Mouse (Mus musculus): ENCODE data around the gene Mta1. TPM values are rescaled to one million over a fixed set of nuclear protein-coding genes. Genes with fewer than 3 reads are reported as not detected.

The Mta1 gene
- polyA plus RNA-seq, 1 experiment from 2014 or later = 3.8 TPM

DNA sequence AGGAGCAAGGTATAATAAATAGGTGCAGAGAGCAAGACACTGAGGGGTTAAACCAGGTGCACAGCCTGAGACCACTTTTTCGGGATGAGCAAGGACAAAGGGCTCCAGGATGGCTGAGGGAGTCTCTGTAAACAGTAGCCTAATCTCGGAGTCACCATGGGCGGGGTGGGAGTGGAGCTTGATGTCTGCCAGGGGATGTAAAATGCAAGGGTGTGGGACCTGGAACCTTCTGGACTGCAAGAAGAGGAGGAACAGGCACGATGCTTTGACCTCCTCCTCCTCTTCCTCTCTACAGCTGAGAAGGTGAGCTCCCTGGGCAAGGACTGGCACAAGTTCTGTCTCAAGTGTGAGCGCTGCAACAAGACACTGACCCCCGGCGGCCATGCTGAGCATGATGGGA lies 45.1 kb downstream of the Mta1 start:
- H3K9me3 ChIP-seq (replicated peaks) = no peaks in the 10 kb centered on the region
- peaks cover 4% of the 10 kb centered on the region; the same call in 1 of the 2 replicates for H3K36me3 ChIP-seq (replicated peaks)
- H3K4me3 ChIP-seq (replicated peaks) = no peak overlapping the region
- no peak for ATAC-seq (ENCODE audit: insufficient read depth)
- H3K27ac ChIP-seq (replicated peaks) = no peak overlapping the region
- H3K27me3 ChIP-seq = peaks cover 86% of the 10 kb centered on the region
- H3K4me1 ChIP-seq (replicated peaks) = peaks cover 71% of the 10 kb centered on the region
- WGBS (ENCODE audit: insufficient replicate concordance) = 37% methylated on average over 7 of the region's 7 CpGs
- peak overlapping the region; percentile 30; the same call in 1 of the 2 replicates for H3K4me2 ChIP-seq
- no peak overlapping the region for H3K9ac ChIP-seq

DNA sequence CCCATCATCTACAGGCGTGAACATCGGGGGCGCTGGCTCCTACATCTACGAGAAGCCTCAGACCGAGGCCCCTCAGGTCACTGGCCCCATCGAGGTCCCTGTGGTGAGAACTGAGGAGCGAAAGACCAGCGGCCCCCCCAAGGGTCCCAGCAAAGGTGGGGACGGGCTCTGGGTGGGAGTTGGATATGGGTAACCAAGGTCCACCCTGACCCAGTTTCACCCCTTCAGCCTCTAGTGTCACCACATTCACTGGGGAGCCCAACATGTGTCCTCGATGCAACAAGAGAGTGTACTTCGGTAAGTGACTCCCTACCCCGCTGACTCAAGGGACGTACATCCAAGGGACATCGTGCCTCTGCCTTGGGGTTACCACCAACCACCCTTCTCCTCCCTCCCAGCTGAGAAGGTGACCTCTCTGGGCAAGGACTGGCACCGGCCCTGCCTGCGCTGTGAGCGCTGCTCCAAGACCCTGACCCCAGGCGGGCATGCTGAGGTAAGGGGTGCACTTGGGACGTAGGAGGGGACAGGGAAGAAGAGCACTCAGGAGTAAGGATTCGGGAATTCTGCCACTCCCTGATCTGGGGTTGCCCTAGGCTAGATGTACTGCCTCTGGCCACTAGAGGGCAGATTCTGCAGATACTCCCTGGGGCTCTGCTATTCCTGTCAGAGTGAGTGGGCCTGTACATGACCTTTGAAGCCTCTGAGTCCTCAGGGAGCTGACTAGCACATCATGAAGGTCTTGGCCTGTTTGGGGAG lies 46.1 kb downstream of the Mta1 start:
- no peak for ATAC-seq (ENCODE audit: insufficient read depth)
- H3K4me3 ChIP-seq (replicated peaks) = no peak overlapping the region
- peaks cover 4% of the 10 kb centered on the region; the same call in 1 of the 2 replicates for H3K36me3 ChIP-seq (replicated peaks)
- H3K27ac ChIP-seq (replicated peaks) = no peak overlapping the region
- H3K4me1 ChIP-seq (replicated peaks) = peaks cover 78% of the 10 kb centered on the region
- H3K9me3 ChIP-seq (replicated peaks) = no peaks in the 10 kb centered on the region
- H3K27me3 ChIP-seq = peaks cover 92% of the 10 kb centered on the region
- no peak overlapping the region for H3K4me2 ChIP-seq
- H3K9ac ChIP-seq = no peak overlapping the region
- 60% methylated on average over 20 of the region's 20 CpGs for WGBS (ENCODE audit: insufficient replicate concordance)

DNA sequence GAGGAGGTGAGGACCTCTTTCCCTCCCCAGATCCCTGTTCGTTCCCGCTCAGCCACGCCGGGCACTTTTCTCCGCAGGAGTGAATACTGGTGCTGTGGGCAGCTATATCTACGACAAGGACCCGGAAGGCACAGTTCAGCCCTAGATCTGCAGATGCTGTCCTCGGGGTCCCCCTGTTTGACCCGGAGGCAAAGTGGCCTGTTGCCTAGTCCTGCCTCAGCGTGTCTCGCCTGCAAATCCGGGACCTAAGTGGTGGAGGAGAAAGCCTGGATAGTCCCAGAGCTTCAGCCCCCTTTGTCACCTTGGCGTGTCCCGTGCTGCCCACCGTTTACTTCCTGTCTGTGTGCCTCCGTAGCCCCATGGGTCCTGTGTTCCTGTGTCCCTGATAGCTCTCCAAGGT lies 46.8 kb downstream of the Mta1 start:
- Histone ChIP-seq H3K9me3 (replicated peaks) (no peaks in the 10 kb centered on the region), H3K4me2 (no peak overlapping the region), H3K4me1 (replicated peaks) (peaks cover 71% of the 10 kb centered on the region), H3K27ac (replicated peaks) (no peak overlapping the region), H3K4me3 (replicated peaks) (no peak overlapping the region), H3K36me3 (replicated peaks) (peaks cover 4% of the 10 kb centered on the region; the same call in 1 of the 2 replicates), H3K9ac (no peak overlapping the region), H3K27me3 (peaks cover 91% of the 10 kb centered on the region)
- no peak for ATAC-seq (ENCODE audit: insufficient read depth)
- 81% methylated on average over 16 of the region's 16 CpGs for WGBS (ENCODE audit: insufficient replicate concordance)

DNA sequence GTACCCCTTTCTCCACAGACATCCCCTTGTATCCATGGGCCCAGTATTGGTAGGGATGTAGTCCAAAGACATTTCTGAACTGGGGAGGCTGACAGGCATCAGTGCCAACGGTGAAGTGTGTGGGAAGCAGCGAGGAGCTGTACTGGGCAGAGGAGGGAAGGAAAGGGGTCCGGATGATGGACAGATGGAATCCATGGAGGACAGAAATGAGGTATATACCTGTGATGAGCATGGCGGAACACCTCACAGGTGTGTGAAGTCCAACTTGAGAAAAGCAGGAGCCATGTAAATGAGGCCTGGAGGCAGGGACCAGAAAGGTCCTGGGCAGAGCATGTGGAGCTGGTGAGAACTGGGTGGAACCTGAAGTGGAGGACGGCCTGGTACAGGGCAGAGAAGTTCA lies 47.5 kb downstream of the Mta1 start:
- Histone ChIP-seq H3K4me3 (replicated peaks) (no peak overlapping the region), H3K4me2 (no peak overlapping the region), H3K36me3 (replicated peaks) (peaks cover 4% of the 10 kb centered on the region; the same call in 1 of the 2 replicates), H3K9ac (no peak overlapping the region), H3K27ac (replicated peaks) (no peak overlapping the region), H3K4me1 (replicated peaks) (peaks cover 70% of the 10 kb centered on the region), H3K9me3 (replicated peaks) (no peaks in the 10 kb centered on the region), H3K27me3 (peaks cover 91% of the 10 kb centered on the region)
- 71% methylated on average over 5 of the region's 5 CpGs for WGBS (ENCODE audit: insufficient replicate concordance)
- ATAC-seq (ENCODE audit: insufficient read depth) = no peak

DNA sequence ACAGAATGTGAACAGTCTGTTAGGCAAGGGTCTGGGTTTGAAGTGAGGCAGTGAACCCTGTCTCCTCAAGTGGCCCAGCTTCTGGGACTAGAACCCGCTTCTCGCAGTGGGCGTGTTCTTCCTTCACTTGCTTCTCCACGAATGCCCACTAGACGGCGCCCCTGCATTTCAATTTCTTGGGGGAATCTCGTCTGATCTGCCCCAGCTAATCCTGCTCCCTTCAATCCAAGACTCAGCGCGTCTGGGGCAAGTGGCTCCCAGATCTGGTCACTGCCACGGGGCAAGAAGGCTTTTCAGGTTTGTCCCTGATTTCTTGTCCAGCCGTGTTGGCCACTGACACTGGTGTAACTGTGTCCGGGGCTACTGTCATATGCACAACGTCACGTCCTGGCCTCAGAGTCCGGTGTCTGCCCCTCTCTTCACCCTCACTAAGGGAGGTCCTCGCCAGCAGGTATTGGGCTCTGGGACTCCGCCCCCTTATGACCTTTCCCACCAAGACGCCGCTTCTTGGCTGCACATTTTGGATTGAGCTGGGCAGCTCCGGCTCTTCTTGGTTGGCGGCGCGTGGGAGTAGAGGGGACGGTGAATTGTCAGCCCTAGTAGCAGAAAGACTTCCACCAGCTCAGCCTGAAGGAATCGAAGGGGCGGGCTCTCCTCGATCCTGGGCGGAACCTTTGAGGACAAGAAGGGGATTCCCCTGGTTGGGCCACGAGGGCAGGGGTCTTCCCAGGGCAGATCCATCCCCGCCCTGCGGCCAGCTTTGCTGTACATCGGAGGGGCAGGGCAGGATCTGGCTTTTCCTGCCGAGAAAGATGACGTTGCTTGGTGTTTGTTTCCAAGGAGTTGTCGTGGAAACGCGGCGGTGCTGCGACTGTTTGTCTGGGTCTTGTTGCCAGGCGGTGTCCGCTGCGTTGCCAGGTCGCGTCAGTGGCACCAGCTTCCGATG lies 48.3 kb downstream of the Mta1 start, which contains the start of gene Crip1:
TSS of gene Crip1 (plus strand) at position 205 of the 946 bp plus-strand sequence.
- Histone ChIP-seq H3K4me3 (replicated peaks) (peak within 1 kb of the TSS; percentile 14; the same call in 1 of the 2 replicates), H3K36me3 (replicated peaks) (peaks cover 4% of the 10 kb centered on the region; the same call in 1 of the 2 replicates), H3K9me3 (replicated peaks) (no peaks in the 10 kb centered on the region), H3K4me2 (peak within 1 kb of the TSS; percentile 48), H3K27me3 (peaks cover 91% of the 10 kb centered on the region), H3K9ac (no peak within 1 kb of the TSS), H3K4me1 (replicated peaks) (peaks cover 70% of the 10 kb centered on the region), H3K27ac (replicated peaks) (no peak within 1 kb of the TSS)
- 15% methylated on average over 45 of the region's 45 CpGs for WGBS (ENCODE audit: insufficient replicate concordance)
- ATAC-seq (ENCODE audit: insufficient read depth) = 0 out of 2 replicates have a peak, but pooled peaks have one; percentile 2

DNA sequence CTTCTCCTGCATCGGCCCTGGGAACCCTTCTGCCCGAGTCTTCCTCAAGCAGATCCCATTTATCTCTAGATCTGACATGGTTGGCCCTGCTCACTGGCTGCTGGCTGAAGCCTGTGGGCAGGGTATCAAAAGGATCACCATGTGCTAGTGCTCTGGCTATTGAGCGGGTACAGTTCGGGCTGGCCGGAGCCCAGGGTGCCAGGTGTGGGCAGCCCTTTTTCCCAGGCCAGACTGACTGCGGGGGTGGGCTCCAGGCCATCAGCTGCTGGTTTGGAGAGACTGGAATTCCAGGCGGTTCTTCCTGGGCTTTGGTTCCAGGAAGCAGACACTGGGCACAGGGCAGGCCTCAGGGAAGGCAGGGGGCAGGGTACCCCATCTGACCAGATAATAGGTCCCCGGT lies 49.4 kb downstream of the Mta1 start:
- peaks cover 91% of the 10 kb centered on the region for H3K27me3 ChIP-seq

DNA sequence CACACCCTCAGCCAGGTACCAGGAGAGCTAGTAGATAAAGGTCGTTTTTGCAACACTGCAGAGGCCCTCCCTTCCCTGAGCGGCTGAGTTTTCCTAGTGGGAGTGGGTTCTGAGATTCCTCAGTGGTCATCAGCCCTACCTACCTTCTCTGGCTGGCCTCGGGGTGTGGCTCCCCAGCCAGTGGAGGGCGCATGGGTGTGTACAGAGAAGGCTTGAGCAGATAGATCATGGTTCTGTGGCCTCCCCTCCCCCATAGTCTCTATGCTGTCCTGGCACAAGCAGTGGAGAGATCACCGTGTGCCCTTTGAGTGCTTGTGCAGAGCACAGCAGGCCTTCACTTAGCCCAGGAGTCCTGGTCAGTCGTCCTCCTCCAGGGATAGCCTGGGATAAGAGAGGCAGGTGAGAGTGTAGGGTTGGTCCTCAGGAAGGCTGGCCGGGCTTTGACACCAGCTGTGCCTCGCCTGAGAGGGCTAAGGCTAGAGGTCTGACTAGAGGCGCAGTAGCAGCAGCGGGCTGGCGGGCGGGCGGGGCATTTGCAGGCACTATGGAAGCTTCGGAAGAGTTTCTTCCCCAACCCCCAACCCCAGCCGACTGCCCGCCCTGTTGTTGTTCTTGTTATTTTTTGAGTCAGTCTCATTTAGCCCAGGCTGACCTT lies 50.4 kb downstream of the Mta1 start:
- H3K36me3 ChIP-seq (replicated peaks) = peaks cover 4% of the 10 kb centered on the region; the same call in 1 of the 2 replicates
- H3K9ac ChIP-seq = no peak overlapping the region
- ATAC-seq (ENCODE audit: insufficient read depth) = no peak; the same call in 1 of the 2 replicates
- H3K27me3 ChIP-seq = peaks cover 91% of the 10 kb centered on the region
- peaks cover 70% of the 10 kb centered on the region for H3K4me1 ChIP-seq (replicated peaks)
- 29% methylated on average over 16 of the region's 16 CpGs for WGBS (ENCODE audit: insufficient replicate concordance)
- no peak overlapping the region for H3K4me3 ChIP-seq (replicated peaks)
- H3K4me2 ChIP-seq = peak overlapping the region; percentile 6; the same call in 1 of the 2 replicates
- no peak overlapping the region for H3K27ac ChIP-seq (replicated peaks)
- H3K9me3 ChIP-seq (replicated peaks) = no peaks in the 10 kb centered on the region

More for the DNA sequence above, 49.4 kb downstream of the Mta1 start:
- H3K4me3 ChIP-seq (replicated peaks) = no peak overlapping the region
- H3K4me1 ChIP-seq (replicated peaks) = peaks cover 70% of the 10 kb centered on the region
- no peaks in the 10 kb centered on the region for H3K9me3 ChIP-seq (replicated peaks)
- H3K36me3 ChIP-seq (replicated peaks) = peaks cover 4% of the 10 kb centered on the region; the same call in 1 of the 2 replicates
- no peak overlapping the region for H3K4me2 ChIP-seq
- WGBS (ENCODE audit: insufficient replicate concordance) = 62% methylated on average over 8 of the region's 8 CpGs
- H3K27ac ChIP-seq (replicated peaks) = no peak overlapping the region
- no peak overlapping the region for H3K9ac ChIP-seq
- ATAC-seq (ENCODE audit: insufficient read depth) = no peak

DNA sequence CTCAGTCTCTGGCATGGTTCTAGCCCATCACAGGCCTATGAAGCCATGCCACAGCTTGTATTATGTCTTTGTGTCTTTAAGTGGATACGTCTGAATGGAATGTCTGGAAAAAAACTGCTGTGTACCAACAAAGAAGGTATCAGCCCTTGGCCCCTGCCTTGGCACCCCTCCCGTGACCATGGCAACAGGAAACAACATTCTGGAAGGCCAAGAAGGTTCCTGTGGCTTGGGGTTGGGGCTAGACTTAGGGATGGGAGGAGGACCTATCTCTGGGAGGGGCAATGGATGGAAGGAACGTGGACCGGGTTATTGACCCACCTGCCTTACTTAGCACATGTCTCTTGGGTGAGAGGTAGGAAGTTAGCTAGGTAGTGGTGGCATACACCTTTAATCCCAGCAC lies 51.3 kb downstream of the Mta1 start:
- 69% methylated on average over 4 of the region's 4 CpGs for WGBS (ENCODE audit: insufficient replicate concordance)
- ATAC-seq (ENCODE audit: insufficient read depth) = no peak
- Histone ChIP-seq H3K9me3 (replicated peaks) (no peaks in the 10 kb centered on the region), H3K4me2 (no peak overlapping the region), H3K9ac (no peak overlapping the region), H3K4me3 (replicated peaks) (no peak overlapping the region), H3K36me3 (replicated peaks) (peaks cover 4% of the 10 kb centered on the region; the same call in 1 of the 2 replicates), H3K27ac (replicated peaks) (no peak overlapping the region), H3K4me1 (replicated peaks) (peaks cover 71% of the 10 kb centered on the region), H3K27me3 (peaks cover 91% of the 10 kb centered on the region)

DNA sequence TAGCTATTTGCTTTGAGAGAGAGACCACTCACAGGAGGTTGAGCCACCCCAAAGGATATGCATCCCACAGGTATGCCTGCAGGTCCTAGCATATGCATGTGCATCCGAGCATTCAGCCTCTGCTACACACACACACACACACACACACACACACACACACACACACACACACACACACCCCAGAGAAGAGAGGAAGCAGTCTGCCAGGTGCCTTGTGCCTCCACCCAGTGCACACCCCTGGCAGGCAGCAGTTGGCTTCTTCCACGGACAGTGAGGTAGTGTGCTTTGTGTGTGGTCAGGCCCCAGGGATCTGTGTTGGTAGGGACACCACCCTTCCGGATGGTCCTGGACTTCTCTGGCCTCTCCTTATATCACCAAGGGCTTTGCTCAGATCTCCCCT lies 51.8 kb downstream of the Mta1 start:
- Histone ChIP-seq H3K4me1 (replicated peaks) (peaks cover 74% of the 10 kb centered on the region), H3K27me3 (peaks cover 89% of the 10 kb centered on the region), H3K27ac (replicated peaks) (no peak overlapping the region), H3K4me2 (no peak overlapping the region), H3K36me3 (replicated peaks) (peaks cover under 1% of the 10 kb centered on the region; the same call in 1 of the 2 replicates), H3K9me3 (replicated peaks) (no peaks in the 10 kb centered on the region), H3K9ac (no peak overlapping the region), H3K4me3 (replicated peaks) (no peak overlapping the region)
- 53% methylated on average over 3 of the region's 3 CpGs for WGBS (ENCODE audit: insufficient replicate concordance)
- no peak for ATAC-seq (ENCODE audit: insufficient read depth)

DNA sequence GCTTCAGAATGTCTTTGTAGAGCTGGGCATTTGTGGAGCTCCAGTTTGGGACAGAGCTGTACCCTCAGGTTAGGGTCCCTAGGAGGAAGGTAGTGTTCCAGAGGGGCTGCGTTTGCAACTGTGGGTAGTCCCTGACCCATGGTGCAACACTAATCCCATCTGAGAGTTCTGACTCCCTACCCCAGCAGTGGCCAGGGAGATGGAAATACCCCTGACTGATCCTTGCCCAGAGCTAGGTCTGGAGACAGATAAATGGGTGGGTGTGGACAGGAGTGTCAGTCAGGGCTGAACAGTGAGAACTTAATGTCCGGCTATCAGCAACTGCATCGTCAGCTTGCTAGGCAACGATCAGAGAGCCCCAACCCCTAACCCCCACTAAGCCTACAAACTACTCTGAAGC lies 52.5 kb downstream of the Mta1 start:
- Histone ChIP-seq H3K27me3 (peaks cover 85% of the 10 kb centered on the region), H3K36me3 (replicated peaks) (no peaks in the 10 kb centered on the region), H3K27ac (replicated peaks) (no peak overlapping the region), H3K4me3 (replicated peaks) (no peak overlapping the region), H3K4me2 (no peak overlapping the region), H3K9ac (no peak overlapping the region), H3K9me3 (replicated peaks) (no peaks in the 10 kb centered on the region), H3K4me1 (replicated peaks) (peaks cover 81% of the 10 kb centered on the region)
- ATAC-seq (ENCODE audit: insufficient read depth) = no peak
- WGBS (ENCODE audit: insufficient replicate concordance) = 15% methylated on average over 4 of the region's 4 CpGs

Data from liver, embryonic 15.5 days (tissue).